20 mouse cellular contexts compared by ENCODE assay signal in genomic region chr3:140476534-140476933, GRCm38 (mm10).
DNase-seq lines count a peak whose midpoint lies in the region; ATAC-seq and TF ChIP-seq lines count a peak whose summit lies in the region.
"Had no signal": no experiment of that assay in that cellular context is flagged by ENCODE, and none has a peak within 500 bp of the region (broad histone marks: within the 10 kb centered on the region; RNA-seq: fewer than 3 reads in every experiment).

No protein-coding gene starts in this region.

- H3K4me3 ChIP-seq in forebrain, embryonic 11.5 days (ENCODE audit: low read depth, low read length) = no peak overlapping the region
- H3K4me3 ChIP-seq in forebrain, embryonic 10.5 days = no peak overlapping the region
- no peak overlapping the region for H3K4me3 ChIP-seq in hindbrain, embryonic 16.5 days (ENCODE audit: low read length)
- H3K4me3 ChIP-seq in hindbrain, embryonic 12.5 days = no peak overlapping the region
- H3K4me3 ChIP-seq in layer of hippocampus, adult 2 months = no peak overlapping the region
- H3K4me3 ChIP-seq: heart, embryonic 10.5 days; hindbrain, embryonic 15.5 days had no signal

- no peaks in the 10 kb centered on the region for H3K4me1 ChIP-seq in forebrain, embryonic 11.5 days (replicated peaks; ENCODE audit: control insufficient read depth, insufficient read depth, low read length)
- peaks cover 14% of the 10 kb centered on the region for H3K4me1 ChIP-seq in forebrain, embryonic 10.5 days
- H3K4me1 ChIP-seq in hindbrain, embryonic 16.5 days (ENCODE audit: control insufficient read depth, insufficient read depth, low read depth, low read length) = no peaks in the 10 kb centered on the region
- H3K4me1 ChIP-seq in hindbrain, embryonic 12.5 days = no peaks in the 10 kb centered on the region
- H3K4me1 ChIP-seq: heart, embryonic 10.5 days; hindbrain, embryonic 15.5 days had no signal

- WGBS in forebrain, embryonic 11.5 days = 17% methylated on average over 2 of the region's 2 CpGs
- 33% methylated on average over 2 of the region's 2 CpGs for WGBS in forebrain, embryonic 10.5 days
- WGBS in hindbrain, embryonic 16.5 days = 38% methylated on average over 2 of the region's 2 CpGs
- WGBS in hindbrain, embryonic 12.5 days = 66% methylated on average over 2 of the region's 2 CpGs

- H3K9me3 ChIP-seq in forebrain, embryonic 11.5 days (ENCODE audit: control insufficient read depth, low read length) = no peaks in the 10 kb centered on the region
- H3K9me3 ChIP-seq in forebrain, embryonic 10.5 days = no peaks in the 10 kb centered on the region
- no peaks in the 10 kb centered on the region for H3K9me3 ChIP-seq in hindbrain, embryonic 16.5 days (ENCODE audit: control insufficient read depth, low read length)
- H3K9me3 ChIP-seq in hindbrain, embryonic 12.5 days (replicated peaks) = no peaks in the 10 kb centered on the region
- H3K9me3 ChIP-seq: heart, embryonic 10.5 days; hindbrain, embryonic 15.5 days had no signal

- no peaks in the 10 kb centered on the region for H3K36me3 ChIP-seq in forebrain, embryonic 11.5 days (ENCODE audit: control insufficient read depth, insufficient read depth, low read length)
- H3K36me3 ChIP-seq in forebrain, embryonic 10.5 days (replicated peaks) = no peaks in the 10 kb centered on the region
- no peaks in the 10 kb centered on the region for H3K36me3 ChIP-seq in hindbrain, embryonic 16.5 days (ENCODE audit: control insufficient read depth, insufficient read depth, low read length)
- H3K36me3 ChIP-seq in hindbrain, embryonic 12.5 days = no peaks in the 10 kb centered on the region
- H3K36me3 ChIP-seq: heart, embryonic 10.5 days; hindbrain, embryonic 15.5 days had no signal

- H3K27me3 ChIP-seq in forebrain, embryonic 11.5 days (ENCODE audit: control insufficient read depth, insufficient read depth, low read length) = peaks cover 2% of the 10 kb centered on the region; the same call in 1 of the 2 replicates
- peaks cover 53% of the 10 kb centered on the region for H3K27me3 ChIP-seq in forebrain, embryonic 10.5 days (ENCODE audit: poor library complexity, severe bottlenecking)
- no peaks in the 10 kb centered on the region for H3K27me3 ChIP-seq in hindbrain, embryonic 16.5 days (replicated peaks; ENCODE audit: control insufficient read depth, insufficient read depth, low read length)
- no peaks in the 10 kb centered on the region for H3K27me3 ChIP-seq in hindbrain, embryonic 12.5 days
- H3K27me3 ChIP-seq: CH12.LX; hindbrain, embryonic 15.5 days had no signal

- no peak for TF ChIP-seq CTCF in brain, embryonic 14.5 days (IDR thresholded peaks at IDR 0.05; ENCODE audit: borderline replicate concordance, extremely low read depth, insufficient read depth, insufficient read length)
- TF ChIP-seq CTCF in layer of hippocampus, adult 2 months (conservative IDR thresholded peaks at IDR 0.05) = no peak

- no peak overlapping the region for H3K9ac ChIP-seq in forebrain, embryonic 11.5 days (ENCODE audit: low read length)
- no peak overlapping the region for H3K9ac ChIP-seq in hindbrain, embryonic 16.5 days (ENCODE audit: low read depth, low read length)
- H3K9ac ChIP-seq in hindbrain, embryonic 12.5 days = no peak overlapping the region
- H3K9ac ChIP-seq: hindbrain, embryonic 15.5 days had no signal

- TF ChIP-seq POLR2A in brain, embryonic 14.5 days (IDR thresholded peaks at IDR 0.05; ENCODE audit: borderline replicate concordance, extremely low read depth, insufficient read depth, insufficient read length, poor library complexity, severe bottlenecking) = no peak

- H3K27ac ChIP-seq in forebrain, embryonic 11.5 days (ENCODE audit: low read depth, low read length) = no peak overlapping the region
- H3K27ac ChIP-seq in forebrain, embryonic 10.5 days = no peak overlapping the region
- no peak overlapping the region for H3K27ac ChIP-seq in hindbrain, embryonic 16.5 days (ENCODE audit: low read depth, low read length)
- H3K27ac ChIP-seq in hindbrain, embryonic 12.5 days = no peak overlapping the region
- H3K27ac ChIP-seq in layer of hippocampus, adult 2 months = no peak overlapping the region
- H3K27ac ChIP-seq: heart, embryonic 10.5 days had no signal

- DNase-seq in forebrain, embryonic 11.5 days (ENCODE audit: low spot score) = no peak
- no peak for DNase-seq in forebrain, embryonic 10.5 days (ENCODE audit: extremely low spot score, low spot score)
- DNase-seq in brain, embryonic 14.5 days (ENCODE audit: low read depth) = peak; percentile 79
- peak; percentile 47 for DNase-seq in retina, postnatal 1 day
- no peak for DNase-seq in layer of hippocampus, adult 2 months (ENCODE audit: low spot score in 2 of 2)
- DNase-seq: adrenal gland, adult 2 months; adrenal gland, postnatal 25 days; cerebellum, adult 2 months; cerebellum, postnatal 10 days; gastrocnemius, postnatal 10 days; heart, adult 18-20 months; heart, postnatal 10 days; heart, postnatal 4 days had no signal

- H3K4me2 ChIP-seq in forebrain, embryonic 11.5 days (ENCODE audit: low read depth, low read length, severe bottlenecking) = no peak overlapping the region
- no peak overlapping the region for H3K4me2 ChIP-seq in hindbrain, embryonic 16.5 days (ENCODE audit: low read length)
- no peak overlapping the region for H3K4me2 ChIP-seq in hindbrain, embryonic 12.5 days (replicated peaks)
- H3K4me2 ChIP-seq: hindbrain, embryonic 15.5 days had no signal

- ATAC-seq in forebrain, embryonic 11.5 days (replicated peaks; ENCODE audit: low FRiP score) = peak; percentile 71
- 0 out of 2 replicates have a peak, but pooled peaks have one; percentile 24 for ATAC-seq in hindbrain, embryonic 16.5 days
- no peak for ATAC-seq in hindbrain, embryonic 12.5 days (ENCODE audit: low FRiP score)
- ATAC-seq: inflammation-experienced regulatory T-cells, adult 6 months; intestine, postnatal 0 days had no signal

Comparison
In these comparisons a context has a peak if more than half of its experiments do, and no peak if none do; other contexts are left out.
1. DNase-seq: peak in brain, embryonic 14.5 days (single experiment) and retina, postnatal 1 day (single experiment); none in forebrain, embryonic 11.5 days (single experiment), forebrain, embryonic 10.5 days (single experiment) and layer of hippocampus, adult 2 months (0 of 2).